Mouse (Mus musculus): ENCODE data around the gene Sema4g. TPM values are rescaled to one million over a fixed set of nuclear protein-coding genes. Genes with fewer than 3 reads are reported as not detected.

The Sema4g gene
- polyA plus RNA-seq, 1 experiment = 1.3 TPM

DNA sequence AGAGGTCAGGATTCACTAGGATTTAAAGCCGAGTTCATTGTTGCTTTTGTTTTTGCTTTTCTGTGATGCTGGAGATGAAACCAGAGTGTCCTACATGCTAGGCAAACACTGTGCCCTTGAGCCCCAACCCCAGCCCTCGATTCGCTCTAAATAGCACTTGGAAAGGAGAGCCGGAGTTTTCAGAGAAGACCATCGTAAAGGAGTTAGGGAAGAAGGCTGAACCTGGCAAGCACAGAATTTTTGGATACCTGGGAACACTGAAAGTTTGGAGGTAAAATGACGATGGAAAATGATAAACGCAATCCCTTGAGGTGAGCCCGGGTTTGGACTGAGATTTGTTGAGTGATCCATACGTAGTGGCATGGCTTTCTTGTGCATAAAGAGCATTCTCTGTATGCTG lies 580 bp upstream of the Sema4g start:
- Histone ChIP-seq H3K4me3 (ENCODE audit: extremely low read depth, insufficient read depth, insufficient read length) (no peak overlapping the region), H3K36me3 (ENCODE audit: control insufficient read depth, insufficient read depth, low read length) (no peaks in the 10 kb centered on the region; the same call in 1 of the 2 replicates), H3K4me1 (ENCODE audit: control insufficient read depth, insufficient read depth, insufficient read length) (peaks cover 7% of the 10 kb centered on the region), H3K27ac (ENCODE audit: insufficient read depth, low read length) (no peak overlapping the region), H3K27me3 (ENCODE audit: control insufficient read depth, insufficient read depth, low read length) (peaks cover 12% of the 10 kb centered on the region)
- WGBS = 60% methylated on average over 9 of the region's 9 CpGs
- TF ChIP-seq POLR2A (IDR thresholded peaks at IDR 0.05; ENCODE audit: low read depth, low read length) (no peak), CTCF (IDR thresholded peaks at IDR 0.05; ENCODE audit: extremely low read depth, insufficient read depth, insufficient read length, insufficient replicate concordance) (no peak)
- DNase-seq (ENCODE audit: low read depth in 1 of 2, low spot score in 2 of 2) = no peak

DNA sequence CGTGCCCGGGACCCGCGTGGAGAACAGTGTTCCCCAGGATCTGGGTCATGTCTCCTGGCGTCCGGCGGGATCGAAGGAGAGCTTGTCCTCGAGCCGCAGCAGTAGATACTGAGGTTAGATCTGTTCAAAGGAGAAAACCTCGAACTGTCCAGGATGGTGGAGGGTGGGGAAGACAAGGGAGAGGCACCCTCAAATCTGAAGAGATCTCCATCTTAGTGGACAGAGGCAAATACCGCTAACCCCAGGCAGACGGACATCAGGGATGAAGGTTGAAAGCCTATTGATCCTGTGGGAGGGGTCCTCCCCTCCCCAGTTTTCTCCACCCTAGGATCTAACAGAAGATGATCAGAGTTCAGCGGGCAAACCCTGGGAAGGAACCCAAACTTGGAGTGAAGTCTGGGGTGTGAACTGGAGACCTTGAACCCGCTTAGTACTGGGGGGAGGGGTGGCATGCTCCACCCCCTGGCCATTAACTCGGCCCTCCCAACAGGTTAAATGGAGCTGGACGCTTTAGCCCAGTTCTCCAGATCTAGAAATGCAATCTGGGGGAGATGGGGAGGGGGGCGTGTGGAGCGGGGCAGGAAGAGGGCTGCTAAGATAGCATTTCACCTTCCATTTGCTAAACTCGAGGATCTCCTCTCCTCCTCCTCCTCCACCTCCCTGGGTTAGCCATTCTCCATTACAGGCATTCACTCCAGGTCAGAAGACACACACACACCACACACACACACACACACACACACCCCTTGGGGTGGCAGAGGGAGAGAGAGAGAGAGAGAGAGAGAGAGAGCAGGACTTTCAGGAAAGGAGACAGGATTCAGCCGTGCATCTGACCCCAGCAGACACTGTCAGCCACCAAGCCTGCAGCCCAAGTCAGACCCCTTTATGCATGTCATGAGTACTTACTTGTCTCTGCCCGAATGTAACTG lies 930 bp downstream of the Sema4g start:
- DNase-seq (ENCODE audit: low read depth in 1 of 2, low spot score in 2 of 2) = no peak
- Histone ChIP-seq H3K36me3 (ENCODE audit: control insufficient read depth, insufficient read depth, low read length) (no peaks in the 10 kb centered on the region), H3K27ac (ENCODE audit: insufficient read depth, low read length) (no peak overlapping the region), H3K27me3 (ENCODE audit: control insufficient read depth, insufficient read depth, low read length) (peaks cover 12% of the 10 kb centered on the region), H3K4me1 (ENCODE audit: control insufficient read depth, insufficient read depth, insufficient read length) (peaks cover 7% of the 10 kb centered on the region), H3K4me3 (ENCODE audit: extremely low read depth, insufficient read depth, insufficient read length) (peak overlapping the region; percentile 27; the same call in 1 of the 2 replicates)
- TF ChIP-seq POLR2A (IDR thresholded peaks at IDR 0.05; ENCODE audit: low read depth, low read length) = no peak
- no peak for TF ChIP-seq CTCF (IDR thresholded peaks at IDR 0.05; ENCODE audit: extremely low read depth, insufficient read depth, insufficient read length, insufficient replicate concordance)
- 35% methylated on average over 22 of the region's 22 CpGs for WGBS

DNA sequence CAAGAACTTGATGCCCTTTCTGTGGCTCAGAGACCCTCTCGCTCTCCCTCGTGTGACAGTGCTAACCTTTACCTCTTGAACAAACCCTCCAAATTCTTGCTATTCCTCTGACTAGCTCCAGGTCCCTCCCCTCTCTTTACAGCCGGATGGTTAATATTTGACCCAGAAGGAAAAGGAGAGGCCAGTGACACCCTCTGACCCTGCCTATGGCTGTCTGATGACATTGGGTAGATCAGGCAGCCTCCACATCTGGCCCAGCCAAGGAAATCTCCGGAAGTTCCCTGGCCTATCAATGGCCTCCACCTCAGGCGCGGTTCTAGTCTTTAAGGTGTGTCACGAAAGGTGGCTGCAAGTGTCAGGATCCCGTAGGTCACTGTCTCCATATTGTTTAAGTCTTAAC lies 2.1 kb downstream of the Sema4g start:
- H3K4me3 ChIP-seq (ENCODE audit: extremely low read depth, insufficient read depth, insufficient read length) = no peak overlapping the region

DNA sequence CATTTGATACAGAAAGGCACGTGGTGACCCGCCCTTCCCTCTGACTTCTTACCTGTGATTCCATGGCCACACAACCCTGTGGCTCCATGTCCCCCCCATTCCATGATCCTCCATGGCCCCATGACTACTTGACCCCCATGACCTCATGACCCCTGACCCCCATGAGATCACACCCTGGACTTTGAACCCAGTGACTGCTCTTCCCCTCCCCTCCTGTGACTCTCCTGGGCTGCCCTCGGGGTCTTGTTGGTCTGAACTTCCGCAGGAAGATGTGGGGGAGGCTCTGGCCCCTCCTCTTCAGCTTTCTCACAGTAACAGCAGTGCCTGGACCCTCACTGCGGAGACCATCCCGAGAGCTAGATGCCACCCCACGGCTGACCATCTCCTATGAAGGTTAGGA lies 3.3 kb downstream of the Sema4g start:
- 32% methylated on average over 7 of the region's 7 CpGs for WGBS
- no peak for DNase-seq (ENCODE audit: low read depth in 1 of 2, low spot score in 2 of 2)
- H3K4me1 ChIP-seq (ENCODE audit: control insufficient read depth, insufficient read depth, insufficient read length) = peaks cover 7% of the 10 kb centered on the region
- H3K4me3 ChIP-seq (ENCODE audit: extremely low read depth, insufficient read depth, insufficient read length) = no peak overlapping the region
- no peak overlapping the region for H3K27ac ChIP-seq (ENCODE audit: insufficient read depth, low read length)
- no peaks in the 10 kb centered on the region for H3K36me3 ChIP-seq (ENCODE audit: control insufficient read depth, insufficient read depth, low read length)
- TF ChIP-seq CTCF (IDR thresholded peaks at IDR 0.05; ENCODE audit: extremely low read depth, insufficient read depth, insufficient read length, insufficient replicate concordance) (no peak), POLR2A (IDR thresholded peaks at IDR 0.05; ENCODE audit: low read depth, low read length) (no peak)
- peaks cover 12% of the 10 kb centered on the region for H3K27me3 ChIP-seq (ENCODE audit: control insufficient read depth, insufficient read depth, low read length)

More for the DNA sequence above, 2.1 kb downstream of the Sema4g start:
- 86% methylated on average over 8 of the region's 8 CpGs for WGBS
- TF ChIP-seq POLR2A (IDR thresholded peaks at IDR 0.05; ENCODE audit: low read depth, low read length) = no peak
- no peak for TF ChIP-seq CTCF (IDR thresholded peaks at IDR 0.05; ENCODE audit: extremely low read depth, insufficient read depth, insufficient read length, insufficient replicate concordance)
- H3K27me3 ChIP-seq (ENCODE audit: control insufficient read depth, insufficient read depth, low read length) = peaks cover 12% of the 10 kb centered on the region
- H3K36me3 ChIP-seq (ENCODE audit: control insufficient read depth, insufficient read depth, low read length) = no peaks in the 10 kb centered on the region
- no peak overlapping the region for H3K27ac ChIP-seq (ENCODE audit: insufficient read depth, low read length)
- peaks cover 7% of the 10 kb centered on the region for H3K4me1 ChIP-seq (ENCODE audit: control insufficient read depth, insufficient read depth, insufficient read length)
- no peak for DNase-seq (ENCODE audit: low read depth in 1 of 2, low spot score in 2 of 2)

DNA sequence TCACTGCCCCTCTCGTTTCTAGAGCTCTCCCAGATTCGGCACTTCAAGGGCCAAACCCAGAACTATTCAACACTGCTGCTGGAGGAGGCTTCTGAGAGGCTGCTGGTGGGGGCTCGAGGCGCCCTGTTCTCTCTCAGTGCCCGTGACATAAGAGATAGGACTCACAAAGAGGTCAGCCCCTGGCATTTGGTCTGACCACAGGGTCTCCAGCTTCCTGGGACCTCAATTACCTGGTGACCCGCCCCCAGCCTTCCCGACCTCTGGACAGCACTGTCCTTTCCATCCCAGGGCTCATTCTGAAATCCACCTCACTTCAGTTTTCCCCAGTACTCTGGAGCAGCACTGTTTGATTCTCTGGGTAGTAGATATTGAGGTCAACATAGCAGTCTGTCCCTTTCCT lies 3.8 kb downstream of the Sema4g start:
- TF ChIP-seq POLR2A (IDR thresholded peaks at IDR 0.05; ENCODE audit: low read depth, low read length) = no peak
- no peak for TF ChIP-seq CTCF (IDR thresholded peaks at IDR 0.05; ENCODE audit: extremely low read depth, insufficient read depth, insufficient read length, insufficient replicate concordance)
- Histone ChIP-seq H3K27me3 (ENCODE audit: control insufficient read depth, insufficient read depth, low read length) (peaks cover 12% of the 10 kb centered on the region), H3K4me1 (ENCODE audit: control insufficient read depth, insufficient read depth, insufficient read length) (peaks cover 7% of the 10 kb centered on the region), H3K36me3 (ENCODE audit: control insufficient read depth, insufficient read depth, low read length) (no peaks in the 10 kb centered on the region), H3K4me3 (ENCODE audit: extremely low read depth, insufficient read depth, insufficient read length) (no peak overlapping the region), H3K27ac (ENCODE audit: insufficient read depth, low read length) (no peak overlapping the region)
- DNase-seq (ENCODE audit: low read depth in 1 of 2, low spot score in 2 of 2) = no peak
- 59% methylated on average over 7 of the region's 7 CpGs for WGBS

DNA sequence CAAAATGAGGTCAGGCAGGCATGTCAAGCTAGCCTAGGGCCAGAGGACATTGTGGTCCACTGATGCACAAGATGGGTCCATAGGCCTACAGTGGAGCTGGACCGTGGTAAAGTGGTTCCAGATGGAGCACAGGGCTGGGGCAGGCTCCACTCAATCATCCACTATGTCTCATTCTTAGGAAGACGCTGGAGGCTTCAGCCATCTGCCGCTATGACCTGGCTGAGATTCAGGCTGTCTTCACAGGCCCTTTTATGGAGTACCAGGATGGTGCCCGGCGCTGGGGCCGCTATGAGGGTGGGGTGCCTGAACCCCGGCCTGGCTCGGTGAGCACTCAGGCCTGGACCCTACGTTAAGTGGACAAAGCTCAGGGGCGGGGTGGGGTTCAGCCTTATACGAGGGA lies 8.9 kb downstream of the Sema4g start:
- 92% methylated on average over 11 of the region's 11 CpGs for WGBS
- TF ChIP-seq POLR2A (IDR thresholded peaks at IDR 0.05; ENCODE audit: low read depth, low read length) (no peak), CTCF (IDR thresholded peaks at IDR 0.05; ENCODE audit: extremely low read depth, insufficient read depth, insufficient read length, insufficient replicate concordance) (no peak)
- Histone ChIP-seq H3K27ac (ENCODE audit: insufficient read depth, low read length) (no peak overlapping the region), H3K4me3 (ENCODE audit: extremely low read depth, insufficient read depth, insufficient read length) (no peak overlapping the region), H3K36me3 (ENCODE audit: control insufficient read depth, insufficient read depth, low read length) (peaks cover 1% of the 10 kb centered on the region; the same call in 1 of the 2 replicates), H3K4me1 (ENCODE audit: control insufficient read depth, insufficient read depth, insufficient read length) (no peaks in the 10 kb centered on the region), H3K27me3 (ENCODE audit: control insufficient read depth, insufficient read depth, low read length) (no peaks in the 10 kb centered on the region)
- no peak for DNase-seq (ENCODE audit: low read depth in 1 of 2, low spot score in 2 of 2)

DNA sequence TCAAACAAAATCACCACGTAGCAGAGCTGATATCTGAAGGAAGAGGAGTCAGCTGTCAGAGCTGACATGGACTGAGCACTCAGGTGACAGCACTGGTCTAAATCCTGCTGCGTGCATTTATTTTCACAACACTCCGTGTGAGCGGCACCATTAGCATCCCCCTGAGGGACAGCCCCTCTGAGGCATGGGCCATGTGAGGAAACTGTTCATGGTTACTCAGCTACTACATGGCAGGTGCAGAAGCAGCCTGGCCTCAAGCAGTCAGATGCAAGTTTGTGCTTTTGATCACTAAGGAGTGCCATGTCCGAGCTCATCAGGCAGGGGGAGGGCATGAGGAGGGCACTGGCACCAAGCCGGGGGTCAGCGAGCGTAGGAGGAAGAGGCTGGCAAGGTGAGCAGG lies 10.7 kb downstream of the Sema4g start:
- no peak overlapping the region for H3K27ac ChIP-seq (ENCODE audit: insufficient read depth, low read length)
- TF ChIP-seq CTCF (IDR thresholded peaks at IDR 0.05; ENCODE audit: extremely low read depth, insufficient read depth, insufficient read length, insufficient replicate concordance) = no peak
- no peak for TF ChIP-seq POLR2A (IDR thresholded peaks at IDR 0.05; ENCODE audit: low read depth, low read length)
- H3K4me3 ChIP-seq (ENCODE audit: extremely low read depth, insufficient read depth, insufficient read length) = no peak overlapping the region
- WGBS = 89% methylated on average over 8 of the region's 8 CpGs
- H3K36me3 ChIP-seq (ENCODE audit: control insufficient read depth, insufficient read depth, low read length) = peaks cover 1% of the 10 kb centered on the region
- no peaks in the 10 kb centered on the region for H3K27me3 ChIP-seq (ENCODE audit: control insufficient read depth, insufficient read depth, low read length)
- no peak for DNase-seq (ENCODE audit: low read depth in 1 of 2, low spot score in 2 of 2)
- H3K4me1 ChIP-seq (ENCODE audit: control insufficient read depth, insufficient read depth, insufficient read length) = no peaks in the 10 kb centered on the region
